Mouse (Mus musculus): ENCODE measurements around the gene Ccdc8. TPM values are rescaled to one million over a fixed set of nuclear protein-coding genes. Genes with fewer than 3 reads are reported as not detected.
A peak's percentile ranks its signal among the peaks of the same experiment; 100 is the strongest.

Gene Ccdc8
- polyA plus RNA-seq, 1 experiment from 2014 or later, result 13.5 TPM

DNA sequence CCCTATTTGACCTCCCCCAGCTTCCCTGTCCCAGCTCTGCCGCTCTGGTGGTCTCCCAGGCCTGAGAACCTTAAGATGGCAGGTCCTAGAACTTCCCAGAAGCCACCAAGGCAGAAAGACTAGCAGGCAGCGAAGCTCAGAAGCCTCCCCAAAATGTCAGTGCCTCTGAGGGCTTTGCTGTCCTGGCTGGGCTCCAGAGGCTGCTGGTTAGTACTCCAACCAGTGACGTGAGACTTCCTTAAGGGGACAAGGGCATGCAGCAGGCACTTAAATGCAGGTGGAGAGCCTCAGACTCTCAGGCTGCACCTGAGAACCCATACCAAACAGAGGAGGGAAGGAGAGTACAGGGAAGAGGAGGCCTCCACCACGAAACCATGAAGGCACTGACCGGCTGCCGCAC is 31.6 kb downstream of the Ccdc8 start:
- 88% methylated on average over 6 of the region's 6 CpGs for WGBS
- Histone ChIP-seq H3K4me1 (replicated peaks) (peaks cover 36% of the 10 kb centered on the region), H3K9me3 (0 out of 2 replicates have a peak, but pooled peaks cover 6% of the 10 kb centered on the region), H3K27me3 (ENCODE audit: insufficient read depth, poor library complexity, severe bottlenecking) (no peaks in the 10 kb centered on the region), H3K4me3 (no peak overlapping the region), H3K36me3 (peaks cover 67% of the 10 kb centered on the region), H3K27ac (no peak overlapping the region)
- DNase-seq (ENCODE audit: low spot score), result no peak

- WGBS, result 91% methylated on average over 10 of the region's 10 CpGs
- H3K4me3 ChIP-seq, result 0 out of 2 replicates have a peak overlapping the region, but pooled peaks have one; percentile 71
- H3K27ac ChIP-seq, result no peak overlapping the region
- no peak for DNase-seq (ENCODE audit: low spot score)
- peaks cover 59% of the 10 kb centered on the region for H3K36me3 ChIP-seq
- 0 out of 2 replicates have a peak, but pooled peaks cover 6% of the 10 kb centered on the region for H3K9me3 ChIP-seq
- no peaks in the 10 kb centered on the region for H3K27me3 ChIP-seq (ENCODE audit: insufficient read depth, poor library complexity, severe bottlenecking)
- H3K4me1 ChIP-seq (replicated peaks), result peaks cover 36% of the 10 kb centered on the region
These were observed 32.5 kb downstream of the Ccdc8 start for GRCm38 (mm10) chr7:17024814-17025504.

DNA sequence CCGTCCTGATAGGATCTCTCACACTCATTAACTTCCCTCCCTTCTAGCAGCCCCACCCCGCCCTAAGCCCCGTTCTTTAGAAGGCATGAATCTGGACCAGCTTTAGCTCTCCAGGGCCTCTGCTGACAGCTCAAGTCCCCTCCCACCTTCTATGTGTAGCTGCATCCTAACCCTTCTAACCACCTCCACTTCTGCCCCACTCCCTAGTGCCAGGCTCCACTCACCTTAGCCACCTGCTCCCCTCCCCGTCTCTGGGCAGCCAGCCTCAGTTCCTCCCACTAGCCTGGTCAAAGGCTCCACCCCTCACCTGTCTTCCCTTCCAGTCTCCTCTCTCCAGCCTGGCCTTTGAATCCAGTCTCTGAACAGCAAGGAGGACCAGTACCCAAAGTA is 33.0 kb downstream of the Ccdc8 start:
- H3K4me1 ChIP-seq (replicated peaks), result peaks cover 36% of the 10 kb centered on the region
- H3K9me3 ChIP-seq, result 0 out of 2 replicates have a peak, but pooled peaks cover 6% of the 10 kb centered on the region
- peak overlapping the region; percentile 71; the same call in 1 of the 2 replicates for H3K4me3 ChIP-seq
- no peak for DNase-seq (ENCODE audit: low spot score)
- H3K27me3 ChIP-seq (ENCODE audit: insufficient read depth, poor library complexity, severe bottlenecking), result no peaks in the 10 kb centered on the region
- peaks cover 53% of the 10 kb centered on the region for H3K36me3 ChIP-seq
- WGBS, result 86% methylated on average over 4 of the region's 4 CpGs
- no peak overlapping the region for H3K27ac ChIP-seq

DNA sequence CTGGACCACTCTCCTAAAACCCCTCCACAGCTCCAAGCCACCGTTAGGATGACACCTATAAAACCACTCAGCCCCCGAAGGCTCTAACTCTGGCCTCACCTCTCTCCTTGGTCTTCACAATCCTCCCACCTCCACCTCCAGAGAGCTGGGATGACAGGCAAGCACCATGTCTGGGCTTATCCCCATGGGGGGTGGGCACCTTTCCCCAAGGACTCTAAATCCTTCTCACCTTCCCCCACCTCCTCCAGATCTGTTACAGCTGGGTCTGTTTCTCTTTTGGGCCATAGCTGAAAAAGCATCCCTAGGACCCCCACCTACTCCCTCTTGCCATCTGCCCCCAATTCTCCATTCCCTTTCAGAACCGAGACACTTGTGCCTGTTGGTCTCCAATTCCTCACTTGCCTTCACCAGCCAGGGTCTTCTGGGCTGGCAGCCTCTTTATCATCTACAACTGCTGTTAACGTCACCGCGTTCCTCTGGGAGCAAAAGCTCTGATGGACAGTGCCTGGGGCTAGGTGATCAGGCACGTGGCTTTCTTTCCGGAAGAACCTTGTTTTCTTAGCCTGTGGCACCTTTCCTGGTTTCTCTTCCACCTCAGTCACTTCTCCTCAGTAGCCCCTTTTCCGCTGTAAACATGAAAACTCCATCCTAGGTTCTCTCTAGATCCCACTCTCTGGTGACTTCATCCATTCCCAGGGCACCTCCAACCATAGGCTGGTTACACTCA is 33.6 kb downstream of the Ccdc8 start:
- DNase-seq (ENCODE audit: low spot score), result no peak
- WGBS, result 83% methylated on average over 9 of the region's 9 CpGs
- H3K9me3 ChIP-seq, result 0 out of 2 replicates have a peak, but pooled peaks cover 6% of the 10 kb centered on the region
- no peaks in the 10 kb centered on the region for H3K27me3 ChIP-seq (ENCODE audit: insufficient read depth, poor library complexity, severe bottlenecking)
- peaks cover 48% of the 10 kb centered on the region for H3K36me3 ChIP-seq
- peak overlapping the region; percentile 96 for H3K27ac ChIP-seq
- peaks cover 36% of the 10 kb centered on the region for H3K4me1 ChIP-seq (replicated peaks)
- peak overlapping the region; percentile 71 for H3K4me3 ChIP-seq

DNA sequence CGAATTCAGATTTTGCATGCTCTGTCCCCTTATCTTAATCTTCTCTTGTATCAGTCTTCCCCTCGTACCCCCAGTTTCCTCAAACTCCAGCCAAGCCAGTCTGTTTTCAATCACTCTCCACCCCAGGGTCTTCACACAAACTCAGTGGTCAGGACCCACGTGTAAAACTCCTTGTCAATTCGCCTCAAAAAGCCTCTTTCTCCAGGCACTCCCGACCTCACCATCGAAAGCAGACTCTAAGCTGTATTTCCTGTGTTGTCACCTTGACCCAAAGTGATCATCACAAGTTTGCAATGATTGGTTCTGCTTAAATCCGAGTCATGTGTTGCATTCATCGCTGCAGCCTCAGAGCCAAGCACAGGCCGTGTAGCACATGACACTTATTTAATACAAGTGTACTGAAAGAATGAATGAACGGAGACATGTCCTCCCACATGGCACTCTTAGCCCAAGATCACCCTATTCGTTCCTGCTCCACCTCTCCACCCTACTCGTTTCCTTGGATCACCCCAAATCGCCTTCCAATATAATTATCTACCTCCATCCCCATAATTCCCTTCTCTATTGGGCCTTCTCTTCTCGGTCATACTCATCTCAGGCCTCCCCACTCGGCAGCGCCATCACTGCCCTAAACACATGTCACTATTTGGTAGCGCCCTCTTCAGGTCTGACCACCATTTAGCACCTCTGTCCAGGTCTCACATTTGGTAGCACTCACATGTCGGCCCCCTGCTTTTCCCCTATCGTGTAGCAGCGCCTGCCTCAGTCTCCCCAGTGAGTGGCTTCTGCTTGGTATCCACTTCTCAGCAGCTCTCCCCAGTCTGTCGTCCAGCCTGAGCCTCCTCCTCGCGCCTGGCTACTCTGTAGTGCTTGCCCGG is 34.4 kb downstream of the Ccdc8 start:
- DNase-seq (ENCODE audit: low spot score), result no peak

DNA sequence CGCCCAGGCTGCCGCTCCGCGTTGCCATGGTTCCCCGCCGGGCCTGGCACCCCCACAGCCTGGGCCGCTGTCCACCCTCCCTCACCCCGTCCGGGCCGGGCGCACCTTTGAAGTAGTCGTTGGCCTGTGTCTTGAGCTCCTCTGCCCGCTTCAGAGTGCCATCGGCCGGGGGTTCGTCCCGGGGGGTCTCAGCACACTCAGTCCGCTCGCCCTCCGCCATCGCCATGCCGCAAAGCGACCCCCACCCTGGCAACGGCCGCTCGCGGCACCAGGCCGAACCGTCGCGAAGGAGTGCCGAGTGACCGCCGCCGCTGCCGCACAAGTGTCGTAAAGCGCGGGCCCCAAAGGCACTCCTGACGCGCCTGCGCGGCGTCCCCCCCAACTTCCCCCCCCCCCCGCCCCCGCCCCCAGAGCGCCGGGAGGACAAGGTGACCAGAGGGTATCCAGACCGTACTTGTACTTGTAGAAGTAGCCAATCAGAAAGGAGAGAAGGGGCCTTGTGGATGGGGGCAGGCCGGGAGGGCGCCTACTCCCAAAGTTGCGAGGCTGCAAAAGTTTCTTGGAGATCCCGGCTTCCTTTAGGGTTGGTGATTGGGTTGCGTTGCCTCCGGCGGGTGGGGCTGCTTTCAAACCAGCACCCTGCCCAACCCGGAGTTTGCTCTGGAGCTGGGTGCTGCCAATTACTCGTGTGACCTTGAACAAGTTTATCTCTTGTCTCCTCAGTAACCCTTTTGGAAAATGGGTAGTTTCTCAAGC is 35.3 kb downstream of the Ccdc8 start, which contains the start of gene Ppp5c:
Gene Ppp5c (minus strand): TSS at position 337 of the 756 bp plus-strand sequence.
- peak; percentile 98 for DNase-seq (ENCODE audit: low spot score)
- peak within 1 kb of the TSS; percentile 96 for H3K27ac ChIP-seq
- H3K9me3 ChIP-seq, result 0 out of 2 replicates have a peak, but pooled peaks cover 9% of the 10 kb centered on the region
- no peaks in the 10 kb centered on the region for H3K27me3 ChIP-seq (ENCODE audit: insufficient read depth, poor library complexity, severe bottlenecking)
- H3K4me3 ChIP-seq, result peak within 1 kb of the TSS; percentile 71
- peaks cover 36% of the 10 kb centered on the region for H3K4me1 ChIP-seq (replicated peaks)
- H3K36me3 ChIP-seq, result peaks cover 30% of the 10 kb centered on the region
- 0% methylated on average over 58 of the region's 58 CpGs for WGBS

More for the DNA sequence above, 34.4 kb downstream of the Ccdc8 start:
- Histone ChIP-seq H3K4me1 (replicated peaks) (peaks cover 36% of the 10 kb centered on the region), H3K9me3 (0 out of 2 replicates have a peak, but pooled peaks cover 6% of the 10 kb centered on the region), H3K36me3 (peaks cover 39% of the 10 kb centered on the region), H3K4me3 (peak overlapping the region; percentile 71), H3K27me3 (ENCODE audit: insufficient read depth, poor library complexity, severe bottlenecking) (no peaks in the 10 kb centered on the region), H3K27ac (peak overlapping the region; percentile 96)
- 11% methylated on average over 24 of the region's 24 CpGs for WGBS

GRCm38 (mm10) chr7:17028923-17029322 is 36.4 kb downstream of the Ccdc8 start:
- Histone ChIP-seq H3K9me3 (0 out of 2 replicates have a peak, but pooled peaks cover 9% of the 10 kb centered on the region), H3K27ac (no peak overlapping the region), H3K36me3 (peaks cover 19% of the 10 kb centered on the region), H3K4me1 (replicated peaks) (peaks cover 33% of the 10 kb centered on the region), H3K4me3 (no peak overlapping the region), H3K27me3 (ENCODE audit: insufficient read depth, poor library complexity, severe bottlenecking) (no peaks in the 10 kb centered on the region)
- no peak for DNase-seq (ENCODE audit: low spot score)
- 75% methylated on average over 7 of the region's 7 CpGs for WGBS

GRCm38 (mm10) chr7:17030239-17030638 is 37.7 kb downstream of the Ccdc8 start:
- no peaks in the 10 kb centered on the region for H3K27me3 ChIP-seq (ENCODE audit: insufficient read depth, poor library complexity, severe bottlenecking)
- H3K4me3 ChIP-seq, result no peak overlapping the region
- WGBS, result 82% methylated on average over 7 of the region's 7 CpGs
- peaks cover 6% of the 10 kb centered on the region for H3K36me3 ChIP-seq
- no peak overlapping the region for H3K27ac ChIP-seq
- 0 out of 2 replicates have a peak, but pooled peaks cover 9% of the 10 kb centered on the region for H3K9me3 ChIP-seq
- DNase-seq (ENCODE audit: low spot score), result no peak
- peaks cover 20% of the 10 kb centered on the region for H3K4me1 ChIP-seq (replicated peaks)

- peaks cover 17% of the 10 kb centered on the region for H3K4me1 ChIP-seq (replicated peaks)
- peak; percentile 27 for DNase-seq (ENCODE audit: low spot score)
- no peaks in the 10 kb centered on the region for H3K27me3 ChIP-seq (ENCODE audit: insufficient read depth, poor library complexity, severe bottlenecking)
- 55% methylated on average over 9 of the region's 9 CpGs for WGBS
- no peaks in the 10 kb centered on the region for H3K9me3 ChIP-seq
- no peak overlapping the region for H3K4me3 ChIP-seq
- peak overlapping the region; percentile 70 for H3K27ac ChIP-seq
- peaks cover 9% of the 10 kb centered on the region; the same call in 1 of the 2 replicates for H3K36me3 ChIP-seq
These were observed 45.6 kb downstream of the Ccdc8 start for GRCm38 (mm10) chr7:17038018-17038695.

DNA sequence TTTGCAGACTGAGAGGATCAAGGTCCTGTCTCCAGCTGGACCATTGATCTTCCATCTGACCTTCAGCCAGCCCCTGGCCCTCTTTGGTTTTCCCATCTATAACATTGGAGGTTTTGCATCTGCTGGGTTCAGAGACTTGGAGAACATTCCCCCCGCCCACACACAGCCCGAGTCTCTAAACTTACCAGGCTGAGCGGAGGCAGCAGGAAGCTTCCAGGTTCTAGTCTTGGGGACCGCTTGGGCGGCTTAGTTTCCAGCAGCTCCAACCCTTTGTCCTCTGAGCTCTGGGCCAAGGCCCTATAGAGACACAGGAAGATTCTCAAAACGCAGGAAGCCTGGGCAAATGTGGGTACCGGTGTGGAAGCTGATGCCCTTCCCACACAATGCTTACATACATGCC is 46.9 kb downstream of the Ccdc8 start:
- no peaks in the 10 kb centered on the region for H3K9me3 ChIP-seq
- H3K27ac ChIP-seq, result no peak overlapping the region
- DNase-seq (ENCODE audit: low spot score), result no peak
- H3K36me3 ChIP-seq, result peaks cover 15% of the 10 kb centered on the region; the same call in 1 of the 2 replicates
- H3K27me3 ChIP-seq (ENCODE audit: insufficient read depth, poor library complexity, severe bottlenecking), result no peaks in the 10 kb centered on the region
- peaks cover 17% of the 10 kb centered on the region for H3K4me1 ChIP-seq (replicated peaks)
- 93% methylated on average over 7 of the region's 7 CpGs for WGBS
- H3K4me3 ChIP-seq, result no peak overlapping the region

- 87% methylated on average over 1 of the region's 1 CpGs for WGBS
- H3K27me3 ChIP-seq (ENCODE audit: insufficient read depth, poor library complexity, severe bottlenecking), result no peaks in the 10 kb centered on the region
- H3K36me3 ChIP-seq, result peaks cover 18% of the 10 kb centered on the region; the same call in 1 of the 2 replicates
- no peak overlapping the region for H3K4me3 ChIP-seq
- H3K4me1 ChIP-seq (replicated peaks), result peaks cover 3% of the 10 kb centered on the region; the same call in 1 of the 2 replicates
- no peaks in the 10 kb centered on the region for H3K9me3 ChIP-seq
- H3K27ac ChIP-seq, result no peak overlapping the region
- DNase-seq (ENCODE audit: low spot score), result no peak
These were observed 53.2 kb downstream of the Ccdc8 start for GRCm38 (mm10) chr7:17045743-17046142.

All from hindbrain, embryonic 10.5 days (tissue).